Mouse (Mus musculus) B cell, adult 2 months (primary cell): ENCODE data around the gene Traf3ip3.

Experiments used
- DNase-seq, 2 experiments: peaks; one replicate each; pipeline ENCODE4 v3.0.0; 2022

Traf3ip3 gene

GRCm38 (mm10) chr1:193201383-193201778 lies at the start of gene Traf3ip3:
Gene Traf3ip3 (minus strand): TSS chr1:193201703.
- peak; percentile 85 to 89 for DNase-seq

GRCm38 (mm10) chr1:193250026-193250425 lies 48.5 kb upstream of the Traf3ip3 start:
- DNase-seq, result no peak

DNA sequence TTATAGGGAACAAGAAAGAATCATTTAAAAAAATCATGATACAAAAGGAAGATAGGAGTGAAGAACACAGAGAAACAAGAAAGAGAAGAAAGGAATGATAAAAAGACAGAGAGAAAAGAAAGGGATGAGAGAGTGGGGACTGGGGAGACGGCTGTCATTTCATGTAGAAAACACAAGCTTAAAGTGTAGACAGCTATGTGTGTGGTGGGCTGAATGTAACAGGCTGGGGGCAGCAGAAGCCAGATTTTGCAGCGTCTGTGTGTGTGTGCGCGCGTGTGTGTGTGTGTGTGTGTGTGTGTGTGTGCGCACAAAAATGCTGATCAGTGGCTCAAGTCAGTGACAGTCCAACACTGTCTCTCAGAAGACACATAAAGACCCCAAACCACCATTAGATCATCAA lies 42.7 kb upstream of the Traf3ip3 start:
- no peak for DNase-seq

DNA sequence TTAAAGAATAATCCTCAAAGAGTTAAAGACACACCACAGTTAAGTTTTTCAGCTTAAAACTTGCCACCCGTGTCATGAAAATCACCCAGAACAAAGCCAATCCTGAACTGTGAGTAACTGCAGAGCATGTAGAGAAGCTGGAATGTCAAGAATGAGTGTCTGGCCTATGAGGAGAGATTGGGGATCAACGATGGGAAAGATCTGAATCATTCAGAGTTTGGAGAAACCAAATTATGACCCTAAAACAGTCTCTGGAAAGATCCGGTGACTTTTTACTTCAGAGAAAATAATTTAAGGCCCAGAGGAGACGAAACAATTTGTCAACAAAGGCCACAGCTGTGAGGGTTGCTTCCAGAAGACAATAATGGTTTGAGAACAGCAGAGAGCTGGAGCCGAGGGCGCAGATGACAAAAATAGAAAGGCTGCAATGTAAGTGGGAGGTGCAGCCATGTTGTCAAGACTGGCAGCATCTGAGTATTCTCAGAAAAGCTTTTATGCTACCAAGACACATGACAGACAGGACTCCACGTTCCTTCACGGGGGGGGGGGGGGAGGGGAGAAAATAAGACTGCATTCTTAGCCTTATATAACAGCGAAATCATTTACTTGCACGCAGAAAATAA lies 42.2 kb upstream of the Traf3ip3 start:
- no peak for DNase-seq

DNA sequence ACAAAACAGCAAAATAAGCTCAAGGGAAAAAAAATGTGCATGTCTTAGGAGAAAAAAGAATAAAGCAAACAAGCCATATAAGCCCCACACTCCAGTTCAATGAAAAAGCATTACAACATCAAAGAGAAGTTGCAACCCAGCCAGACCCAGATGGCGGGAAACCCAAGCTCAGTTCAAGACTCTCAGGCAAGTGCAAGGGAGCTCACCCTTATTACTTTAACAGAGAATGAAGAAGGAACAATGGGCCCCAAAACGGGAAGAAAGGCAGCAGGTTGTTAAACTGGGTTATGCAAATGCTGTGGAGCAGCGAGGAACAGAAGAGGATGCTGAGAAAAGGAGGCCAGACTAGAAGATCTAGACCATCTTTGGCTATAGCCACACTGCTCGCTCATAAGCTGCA lies 41.4 kb upstream of the Traf3ip3 start:
- DNase-seq, result peak; percentile 50 to 54

- no peak for DNase-seq
These were observed 40.7 kb upstream of the Traf3ip3 start for GRCm38 (mm10) chr1:193242238-193242637.

GRCm38 (mm10) chr1:193241436-193241835 lies 39.9 kb upstream of the Traf3ip3 start:
- no peak for DNase-seq

DNA sequence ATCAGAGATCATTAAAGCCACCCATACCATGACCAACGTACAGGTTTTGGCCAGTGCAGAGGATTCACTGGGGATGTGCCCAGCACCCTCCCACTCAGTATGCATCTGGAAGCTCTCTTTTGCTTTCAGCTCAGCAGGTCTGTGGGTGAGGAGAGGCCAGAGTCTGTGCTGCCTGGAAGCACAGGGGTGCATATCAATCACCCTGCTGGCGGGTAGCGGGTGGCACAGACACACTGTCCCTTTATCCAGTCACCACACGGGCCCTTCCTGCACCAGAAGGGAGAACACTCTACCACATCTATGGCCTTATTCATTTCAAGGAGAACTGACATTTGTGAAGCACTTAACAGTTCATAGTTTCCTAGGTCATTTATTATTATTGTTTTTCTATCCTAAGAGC lies 36.9 kb upstream of the Traf3ip3 start:
- no peak for DNase-seq

DNA sequence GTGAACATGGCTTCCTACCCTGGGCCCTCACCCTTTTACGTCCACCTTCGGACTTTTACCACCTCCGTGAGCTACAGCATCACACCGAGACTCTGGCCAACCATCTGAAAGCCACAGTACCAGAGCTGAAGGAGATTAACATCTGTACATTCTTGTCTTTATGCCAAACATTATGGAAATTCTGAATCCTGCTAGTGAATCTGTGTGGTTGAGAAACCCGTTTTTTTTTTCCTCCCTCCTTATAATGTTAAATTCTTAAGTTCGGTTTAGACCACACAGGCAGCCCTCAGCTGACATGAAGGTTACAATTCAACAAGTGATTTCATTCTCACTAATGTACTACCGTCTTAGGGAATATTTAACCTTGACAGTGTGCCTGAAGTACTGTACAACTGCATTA lies 33.4 kb upstream of the Traf3ip3 start:
- DNase-seq, result no peak

DNA sequence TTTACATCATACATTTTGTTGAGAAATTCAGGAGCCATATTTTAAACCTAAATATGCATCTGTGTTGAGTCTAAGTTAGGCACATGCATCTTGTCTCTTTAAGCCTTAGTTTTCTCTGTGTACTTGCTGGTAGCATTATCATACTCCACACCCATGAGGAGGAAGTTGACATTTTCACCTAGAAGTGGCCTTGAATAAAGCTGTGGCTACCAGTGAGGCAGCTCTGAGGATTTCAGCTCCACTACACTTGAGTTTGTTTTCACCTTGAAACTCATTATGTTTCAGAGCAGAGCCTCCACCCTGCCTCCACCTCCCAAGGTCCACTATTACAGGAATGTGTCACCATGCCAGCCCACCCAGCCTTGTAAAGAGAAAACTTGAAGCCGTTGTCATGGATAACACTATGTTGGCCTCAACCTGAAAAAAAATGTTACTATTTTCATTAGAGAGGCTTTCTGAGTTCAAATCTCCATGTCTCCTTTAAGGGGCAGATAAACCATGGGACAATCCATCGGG lies 32.7 kb upstream of the Traf3ip3 start:
- DNase-seq, result peak; percentile 30 to 41

- DNase-seq, result no peak
These were observed 31.2 kb upstream of the Traf3ip3 start for GRCm38 (mm10) chr1:193232732-193233131.

- peak; percentile 35 to 39 for DNase-seq
These were observed 29.4 kb upstream of the Traf3ip3 start for GRCm38 (mm10) chr1:193230935-193231334.

DNA sequence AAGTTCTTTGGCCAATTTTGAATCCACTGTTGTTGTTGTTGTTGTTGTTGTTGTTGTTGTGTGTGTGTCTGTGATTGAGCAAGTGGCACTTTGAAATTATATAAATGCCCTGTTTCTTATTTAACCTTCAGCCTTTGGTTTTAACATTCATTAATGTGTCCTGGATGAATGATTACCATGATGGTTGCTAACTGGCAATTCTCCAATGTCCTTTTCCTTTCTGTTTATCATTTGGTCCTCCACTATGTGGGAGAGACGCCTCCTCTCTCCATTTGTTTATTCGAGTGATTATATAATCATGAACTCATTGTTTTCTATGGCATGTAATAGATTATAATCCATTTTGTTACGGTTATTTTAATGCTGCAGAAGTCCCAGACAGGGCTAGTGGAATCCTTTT lies 29.0 kb upstream of the Traf3ip3 start:
- no peak for DNase-seq

- no peak for DNase-seq
These were observed 28.1 kb upstream of the Traf3ip3 start for GRCm38 (mm10) chr1:193229570-193229969.

DNA sequence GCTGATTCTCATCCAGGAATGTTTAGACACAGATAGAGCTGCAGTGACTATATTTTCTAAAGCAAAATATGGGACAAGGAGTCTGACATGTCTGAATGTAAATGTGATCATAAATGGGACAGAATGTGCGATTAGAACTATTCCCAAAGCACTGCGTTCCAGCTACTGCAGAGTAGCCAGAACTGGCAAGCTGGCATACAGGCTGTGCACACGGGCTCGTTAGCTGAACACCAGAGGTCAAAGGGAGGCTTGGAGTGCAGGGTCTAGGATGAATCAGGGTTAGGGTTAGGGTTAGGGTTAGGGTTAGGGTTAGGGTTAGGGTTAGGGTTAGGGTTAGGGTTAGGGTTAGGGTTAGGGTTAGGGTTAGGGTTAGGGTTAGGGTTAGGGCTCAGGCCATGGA lies 26.0 kb upstream of the Traf3ip3 start:
- DNase-seq, result no peak

DNA sequence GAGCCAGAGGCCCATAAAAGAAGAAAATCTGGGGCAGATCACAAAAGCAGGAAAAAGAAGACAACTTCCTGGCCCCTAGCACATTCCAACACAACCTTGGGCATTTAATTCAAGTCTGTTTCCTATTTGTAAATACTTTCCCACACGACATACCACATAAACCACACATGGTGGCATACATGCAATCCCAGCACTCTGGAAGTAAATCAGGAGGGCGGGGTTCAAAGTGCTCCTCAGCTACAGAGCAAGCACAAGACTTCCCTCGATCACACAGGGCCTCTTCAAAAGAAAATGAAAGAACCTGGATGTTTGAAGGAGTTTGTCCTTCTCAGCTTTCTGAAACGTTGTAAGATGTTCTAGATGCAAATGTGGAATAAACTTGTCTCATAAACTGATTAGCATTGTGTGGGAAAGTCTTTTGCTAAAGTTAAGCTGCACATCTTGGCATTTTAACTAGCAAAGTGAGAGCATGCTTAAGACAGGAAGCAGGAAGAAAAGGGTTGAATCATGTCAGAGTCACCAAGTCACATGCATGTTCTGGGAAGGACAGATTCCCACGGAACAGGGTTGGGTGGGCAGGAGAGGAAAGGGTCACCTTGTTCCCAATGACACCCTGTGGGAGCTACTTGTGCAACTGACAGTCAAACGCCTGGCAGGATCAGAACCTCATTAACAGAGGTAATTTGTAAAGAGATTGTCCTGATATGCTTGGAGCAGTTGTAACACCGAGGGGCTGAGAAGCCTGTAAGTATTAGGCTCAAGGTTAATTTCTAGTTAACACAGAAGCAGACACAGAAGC lies 25.4 kb upstream of the Traf3ip3 start:
- DNase-seq, result no peak

- DNase-seq, result no peak
These were observed 24.6 kb upstream of the Traf3ip3 start for GRCm38 (mm10) chr1:193226114-193226513.

DNA sequence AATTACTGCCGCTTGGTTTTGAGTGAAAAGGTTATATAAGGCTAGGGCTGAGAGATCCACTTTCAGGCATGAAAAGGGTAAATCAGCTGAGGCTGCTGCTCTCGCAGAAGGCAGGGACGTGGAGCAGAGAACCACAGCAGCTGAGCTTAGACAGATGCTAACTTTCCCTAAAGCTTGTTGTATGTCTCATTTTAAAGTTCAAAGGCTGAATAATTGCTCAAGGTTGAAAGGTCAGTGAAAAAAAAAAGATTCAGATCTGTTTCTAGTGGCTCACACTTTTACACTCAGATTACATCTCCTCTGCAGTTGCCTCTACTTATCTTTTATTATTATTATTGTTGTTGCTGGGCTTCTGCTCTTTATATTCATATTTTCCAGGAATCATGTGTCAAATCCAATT lies 24.0 kb upstream of the Traf3ip3 start:
- no peak for DNase-seq

- DNase-seq, result no peak
These were observed 18.9 kb upstream of the Traf3ip3 start for GRCm38 (mm10) chr1:193220408-193220807.

DNA sequence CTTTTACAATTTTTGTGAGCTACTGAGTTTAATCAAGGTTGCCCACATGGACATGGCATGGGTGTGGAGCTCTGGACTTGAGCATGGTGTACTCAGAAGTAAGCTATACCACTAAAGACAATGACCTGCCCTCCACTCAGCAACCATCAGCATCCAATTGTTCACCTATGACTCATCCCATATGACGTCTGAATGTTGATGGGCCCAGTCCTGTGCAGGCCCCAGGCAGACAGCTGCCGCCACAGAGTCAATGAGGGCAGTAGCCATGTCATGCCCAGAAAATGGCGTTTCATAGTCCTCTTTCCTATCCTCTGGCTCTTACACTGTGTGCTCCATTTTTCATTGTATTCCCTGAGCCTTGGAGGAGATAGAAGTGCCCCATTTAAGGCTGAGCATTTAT lies 14.5 kb upstream of the Traf3ip3 start:
- no peak for DNase-seq

- no peak for DNase-seq
These were observed 12.6 kb upstream of the Traf3ip3 start for GRCm38 (mm10) chr1:193214053-193214452.

GRCm38 (mm10) chr1:193211371-193211770 lies 9.9 kb upstream of the Traf3ip3 start:
- DNase-seq, result no peak

DNA sequence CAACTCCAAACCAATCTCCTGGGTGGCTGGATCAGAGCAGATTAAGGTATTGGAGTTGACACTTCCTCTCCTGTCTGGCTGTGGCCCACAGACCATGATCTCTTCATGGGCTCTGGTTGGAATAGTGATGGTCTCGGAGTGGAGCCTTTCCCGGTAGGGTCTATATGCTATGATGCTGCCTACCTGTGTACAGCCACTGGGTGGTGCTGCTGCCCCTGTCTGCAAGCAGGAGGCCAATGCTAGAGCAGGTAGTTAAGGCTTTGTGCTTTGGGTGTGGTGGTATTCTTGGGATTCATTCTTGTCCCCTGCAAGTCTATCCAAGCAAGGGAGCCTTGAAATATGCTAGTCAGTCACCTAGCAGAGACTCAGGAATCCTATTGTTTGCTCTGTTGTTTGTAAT lies 6.7 kb upstream of the Traf3ip3 start:
- DNase-seq, result peak; percentile 82 to 83

DNA sequence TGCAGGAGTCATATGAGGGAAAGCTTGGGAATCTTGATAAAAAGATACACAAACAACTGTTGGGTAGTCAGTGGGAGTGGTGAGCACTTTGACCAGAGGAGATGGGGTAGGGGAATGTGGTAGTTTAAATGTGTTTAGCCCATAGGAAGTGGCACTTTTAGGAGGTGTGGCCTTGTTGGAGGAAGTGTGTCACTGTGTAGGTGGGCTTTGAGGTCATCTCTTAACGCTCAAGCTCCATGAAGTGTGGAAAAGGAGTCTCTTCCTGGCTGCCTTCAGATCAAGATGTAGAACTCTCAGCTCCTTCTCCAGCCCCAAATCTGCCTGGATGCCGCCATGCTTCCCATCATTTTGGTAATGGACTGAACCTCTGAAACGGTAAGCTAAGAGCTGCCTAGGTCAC lies 6.0 kb upstream of the Traf3ip3 start, which contains the start of gene Lamb3:
Lamb3 (plus strand) TSS at position 197 of the 400 bp plus-strand sequence.
- peak; percentile 49 to 52 for DNase-seq
